Mouse (Mus musculus): ENCODE data around the gene Slc45a1. TPM values are rescaled to one million over a fixed set of nuclear protein-coding genes. Genes with fewer than 3 reads are reported as not detected.
"Not testable (repeated sequence)": the region's sequence is repeated elsewhere in the genome, so short reads cannot be mapped to it uniquely, and the experiment has no call there.

Slc45a1 gene
- total RNA-seq, 1 experiment from 2014 or later = 0.33 TPM

DNA sequence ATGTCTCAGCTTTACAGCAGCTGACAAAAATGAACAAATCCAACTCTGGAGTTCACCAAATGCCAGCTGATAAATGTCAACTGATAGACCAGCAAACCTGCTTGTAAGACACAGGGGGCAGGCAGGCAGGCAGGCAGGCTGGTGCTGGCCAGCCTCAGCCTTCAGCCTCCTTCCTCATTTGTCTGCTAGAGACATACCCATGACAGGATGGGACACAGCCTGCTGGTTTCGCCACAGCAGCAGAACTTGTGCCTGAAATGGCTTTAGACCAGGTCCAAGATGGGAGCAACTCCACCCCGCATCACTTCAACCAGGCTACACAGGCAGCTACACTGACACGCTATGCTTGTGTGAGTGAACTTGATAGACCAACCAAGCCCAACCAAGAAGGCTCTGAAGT, 46.2 kb downstream of the Slc45a1 start:
- no peak for DNase-seq

DNA sequence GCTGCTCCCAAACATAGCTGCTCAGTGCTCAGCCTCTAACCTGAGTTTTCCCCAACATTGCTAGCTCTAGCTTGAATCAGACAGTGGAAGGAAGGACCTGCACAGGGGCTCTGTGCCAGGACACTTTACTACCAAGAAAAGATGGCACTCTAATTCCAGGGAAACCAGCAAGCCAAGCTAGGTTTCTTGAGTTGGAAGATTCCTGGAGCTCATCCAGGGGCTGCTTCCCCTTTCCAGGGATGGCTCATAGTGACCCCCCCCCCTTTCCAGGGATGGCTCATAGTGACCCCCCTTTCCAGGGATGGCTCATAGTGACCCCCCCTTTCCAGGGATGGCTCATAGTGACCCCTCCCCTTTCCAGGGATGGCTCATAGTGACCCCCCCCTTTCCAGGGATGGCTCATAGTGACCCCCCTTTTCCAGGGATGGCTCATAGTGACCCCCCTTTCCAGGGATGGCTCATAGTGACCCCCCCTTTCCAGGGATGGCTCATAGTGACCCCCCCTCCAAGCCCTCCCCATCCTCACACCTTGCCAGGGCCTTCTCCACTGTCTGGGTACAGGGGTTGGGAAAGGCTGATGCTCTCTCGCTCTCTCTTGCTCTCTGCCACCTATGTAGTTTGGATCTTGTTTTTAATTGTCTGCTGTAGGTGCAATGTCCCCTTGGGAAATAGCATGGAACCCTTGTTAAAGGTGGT, 48.5 kb downstream of the Slc45a1 start:
- DNase-seq = peak; percentile 52

DNA sequence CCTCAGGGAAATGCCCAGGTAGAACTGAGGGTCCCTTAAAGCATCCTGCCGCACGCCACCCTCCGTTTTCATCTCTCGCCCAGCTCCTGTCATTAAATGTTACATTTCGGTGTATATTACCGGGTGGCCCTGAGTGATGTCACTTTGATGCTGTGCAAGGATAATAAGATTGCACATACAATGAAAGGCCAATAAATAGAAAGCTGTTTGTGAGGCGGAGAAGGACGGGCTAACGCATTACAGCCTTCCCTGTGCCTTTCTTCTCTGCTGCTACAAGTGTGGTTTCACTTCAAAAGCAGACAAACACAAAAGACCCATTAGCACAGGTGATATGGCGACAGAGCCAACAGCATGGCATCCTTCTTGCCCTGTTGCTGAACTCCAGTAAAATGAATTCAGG, 50.5 kb downstream of the Slc45a1 start:
- DNase-seq = no peak

DNA sequence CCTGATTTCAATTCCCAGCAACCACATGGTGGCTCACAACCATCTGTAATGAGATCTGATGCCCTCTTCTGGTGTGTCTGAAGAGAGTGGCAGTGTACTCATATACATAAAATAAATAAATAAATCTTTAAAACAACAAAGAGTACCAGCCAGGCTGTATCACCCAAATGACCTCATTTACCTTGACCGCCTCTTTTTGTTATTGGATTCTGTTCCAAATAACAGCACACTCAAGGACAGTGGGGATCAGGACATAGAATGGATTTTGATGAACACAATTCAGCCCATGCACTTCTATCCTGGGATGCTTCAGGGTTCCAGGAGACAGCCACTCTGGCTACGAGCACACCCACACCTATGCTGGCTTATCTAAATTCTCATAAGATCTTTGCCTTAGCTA, 51.5 kb downstream of the Slc45a1 start:
- not testable (repeated sequence) for DNase-seq

DNA sequence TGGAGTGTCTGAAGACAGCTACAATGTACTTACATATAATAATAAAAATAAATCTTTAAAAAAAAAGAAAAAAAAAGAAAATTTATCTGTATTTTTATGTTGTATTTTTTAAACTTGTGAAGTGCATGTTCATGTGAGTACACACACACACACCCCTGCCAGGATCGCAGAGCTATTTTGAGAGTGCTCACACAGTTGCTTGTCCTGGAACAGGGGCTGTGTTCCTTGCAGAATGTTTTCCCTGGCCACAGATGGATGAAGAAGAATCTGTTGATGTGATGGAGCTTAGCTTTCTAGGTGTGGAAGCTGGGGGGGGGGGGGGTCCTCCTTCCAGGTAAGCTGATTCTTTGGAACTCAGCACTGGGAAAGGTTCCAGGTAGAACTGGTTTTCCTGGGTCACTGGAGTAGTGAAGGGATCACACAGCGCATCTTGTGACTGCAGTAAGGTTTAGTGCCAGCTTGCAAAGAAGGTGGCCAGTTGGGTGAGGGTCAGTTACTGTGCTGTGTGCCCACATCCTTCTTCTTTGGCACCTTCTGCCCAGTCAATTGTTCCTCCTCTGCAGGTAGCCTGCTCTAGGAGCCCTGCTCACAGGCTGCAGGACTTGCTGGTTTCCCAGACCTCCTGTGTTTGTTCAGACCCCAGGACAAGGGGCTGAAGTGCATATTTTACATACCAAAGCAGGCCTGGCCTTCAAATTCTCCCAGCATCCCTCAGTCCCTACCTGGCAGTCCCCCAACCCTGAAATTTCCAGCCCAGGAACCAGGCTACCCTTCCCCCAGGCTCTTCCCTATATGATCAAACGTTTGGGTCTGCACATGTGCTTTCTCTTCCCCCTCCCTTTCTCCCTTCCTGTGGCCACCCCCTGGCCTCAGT, 52.6 kb downstream of the Slc45a1 start:
- no peak for DNase-seq

DNA sequence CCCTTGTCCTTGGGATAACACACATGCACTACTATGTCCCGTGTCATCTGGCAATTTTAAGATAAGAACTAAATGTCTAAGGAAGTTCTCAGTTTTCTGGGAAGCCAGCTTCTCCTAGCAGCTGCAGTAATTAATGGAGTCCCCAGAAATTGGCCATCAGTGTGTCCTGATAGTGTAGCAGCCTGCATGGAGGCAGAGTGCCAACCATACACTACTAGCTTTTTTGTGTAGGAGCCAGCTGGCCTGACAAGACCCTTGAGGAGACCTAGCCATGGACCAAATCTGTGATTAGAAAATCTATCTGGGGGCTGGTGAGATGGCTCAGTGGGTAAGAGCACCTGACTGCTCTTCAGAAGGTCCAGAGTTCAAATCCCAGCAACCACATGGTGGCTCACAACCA, 53.3 kb downstream of the Slc45a1 start:
- DNase-seq = no peak

DNA sequence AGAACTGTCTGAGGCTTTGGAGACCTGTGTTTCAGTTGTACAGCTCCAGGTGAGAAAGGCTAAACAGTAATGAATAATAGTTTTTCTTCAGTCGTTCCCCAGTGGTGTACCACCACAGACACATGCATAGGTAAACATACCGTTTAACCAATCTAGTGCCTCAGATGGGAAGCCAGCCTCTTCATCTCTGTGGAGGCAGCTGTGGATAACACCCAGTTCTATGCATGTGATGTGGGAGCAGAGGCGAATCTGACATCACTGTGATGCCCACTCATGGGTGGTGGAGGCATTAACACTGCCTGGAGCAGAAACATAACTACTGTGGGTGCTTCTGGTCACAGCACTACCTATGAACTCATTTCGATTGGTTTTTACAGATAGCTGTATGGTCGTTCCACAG, 56.0 kb downstream of the Slc45a1 start:
- no peak for DNase-seq

DNA sequence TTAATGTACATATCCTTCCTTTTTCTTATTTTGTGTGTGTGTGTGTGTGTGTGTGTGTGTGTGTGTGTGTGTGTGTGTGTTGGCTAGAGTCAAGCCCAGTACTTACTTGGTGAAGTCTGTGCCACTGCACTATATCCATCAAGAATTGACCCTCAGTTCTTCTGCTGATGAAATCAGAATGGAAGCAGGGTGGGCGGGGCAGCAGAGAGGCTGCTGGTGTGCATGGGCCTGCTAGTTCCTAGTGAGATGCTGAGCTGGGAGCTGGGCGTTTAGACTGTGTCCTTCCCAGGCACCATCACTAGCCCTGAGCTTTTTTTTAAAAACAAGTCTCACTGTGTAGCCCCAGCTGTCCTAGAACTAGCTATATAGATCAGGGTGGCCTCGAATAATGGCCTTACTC, 56.9 kb downstream of the Slc45a1 start:
- no peak for DNase-seq

DNA sequence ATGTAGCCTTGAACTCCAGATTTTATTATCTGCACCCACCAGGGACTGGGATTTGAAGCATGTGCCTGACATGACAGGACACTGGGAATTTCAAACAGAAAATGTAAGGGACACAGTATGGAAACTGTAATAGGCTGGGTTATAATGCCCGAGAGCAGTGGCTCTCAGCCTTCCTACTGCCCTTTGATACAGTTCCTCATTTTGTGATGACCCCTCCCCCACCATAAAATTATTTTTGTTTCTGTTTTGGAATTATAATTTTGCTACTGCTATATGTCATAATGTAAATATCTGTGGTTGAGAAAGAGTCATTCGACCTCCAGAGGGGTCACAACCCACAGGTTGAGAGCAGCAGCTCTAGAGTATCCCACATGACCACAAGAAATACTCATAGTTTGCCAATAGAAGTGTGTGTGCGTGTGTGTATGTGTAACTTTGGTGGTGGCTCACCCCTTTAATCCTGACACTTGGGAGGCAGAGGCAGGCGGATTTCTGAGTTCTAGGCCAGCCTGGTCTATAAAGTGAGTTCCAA, 57.6 kb downstream of the Slc45a1 start:
- DNase-seq = no peak

DNA sequence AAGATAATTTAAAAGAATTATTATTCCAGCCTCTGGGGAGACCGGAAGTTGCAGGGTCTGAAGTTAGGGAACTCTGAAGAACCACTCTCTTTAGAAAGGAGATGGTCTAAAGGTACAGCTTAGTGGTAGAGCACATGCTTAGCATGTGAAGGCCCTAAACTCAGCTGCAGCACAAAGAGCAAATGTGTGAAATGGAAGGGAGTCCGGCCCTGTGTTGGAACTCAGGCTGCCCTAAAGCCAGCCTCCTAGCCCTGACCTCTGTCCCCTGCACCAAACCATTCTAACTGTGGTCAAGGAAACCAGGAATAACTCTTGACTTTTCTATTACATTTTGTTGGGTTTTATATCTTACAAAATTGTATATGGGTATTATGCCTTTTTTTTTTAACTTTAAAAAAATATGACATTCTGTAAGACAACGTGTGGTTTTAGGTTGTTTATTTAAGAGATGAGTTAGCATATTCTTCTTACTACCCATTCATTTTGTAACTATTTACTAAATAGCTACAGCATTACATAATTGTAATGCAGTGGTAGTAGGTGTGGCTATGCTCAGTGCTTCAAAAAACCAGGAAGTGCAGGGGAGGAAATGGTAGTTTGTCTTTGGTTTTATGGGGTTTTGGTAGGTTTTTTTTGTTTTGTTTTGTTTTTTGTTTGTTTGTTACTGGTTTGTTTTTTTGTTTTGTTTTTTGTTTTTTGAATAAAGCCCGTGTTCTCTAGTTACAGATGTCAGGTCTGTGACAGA, 58.3 kb downstream of the Slc45a1 start:
- DNase-seq = no peak

DNA sequence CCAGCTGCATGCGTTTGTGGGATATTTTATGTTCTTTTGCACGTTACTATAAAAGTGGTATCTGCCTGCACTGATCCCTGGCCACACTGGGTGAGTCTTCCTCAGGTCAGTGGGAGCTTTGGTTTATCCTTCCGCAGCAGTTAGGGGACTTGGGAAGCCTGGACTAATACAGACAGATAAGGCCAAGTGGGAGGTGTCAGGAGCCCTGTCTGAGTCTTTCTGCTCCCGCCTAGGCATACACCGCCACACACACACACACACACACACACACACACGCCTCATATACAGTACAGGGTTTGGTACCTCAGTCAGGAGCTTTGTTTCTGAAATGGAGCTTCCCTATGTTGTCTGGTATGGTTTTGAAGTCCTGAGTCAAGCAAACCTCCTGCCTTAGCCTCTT, 59.9 kb downstream of the Slc45a1 start:
- no peak for DNase-seq

DNA sequence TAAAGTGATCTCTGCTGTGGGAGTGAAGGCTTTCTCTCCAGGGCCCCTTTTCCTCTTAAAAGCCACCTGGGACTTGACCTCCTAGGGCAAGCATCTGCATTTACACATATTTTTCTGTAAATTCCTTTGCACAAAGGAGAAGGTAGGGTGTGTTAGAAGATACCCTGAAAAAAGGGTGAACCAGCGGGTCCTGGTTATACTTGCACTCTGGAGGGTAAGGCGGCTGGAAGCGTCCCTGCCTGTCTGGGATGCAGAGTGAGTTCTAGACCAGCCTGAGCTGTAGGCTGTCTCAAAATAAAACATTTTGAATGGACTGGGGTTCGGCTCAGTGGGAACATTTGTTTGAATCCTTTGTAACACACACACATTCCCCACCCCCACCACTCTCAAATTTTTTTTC, 60.4 kb downstream of the Slc45a1 start:
- DNase-seq = no peak

DNA sequence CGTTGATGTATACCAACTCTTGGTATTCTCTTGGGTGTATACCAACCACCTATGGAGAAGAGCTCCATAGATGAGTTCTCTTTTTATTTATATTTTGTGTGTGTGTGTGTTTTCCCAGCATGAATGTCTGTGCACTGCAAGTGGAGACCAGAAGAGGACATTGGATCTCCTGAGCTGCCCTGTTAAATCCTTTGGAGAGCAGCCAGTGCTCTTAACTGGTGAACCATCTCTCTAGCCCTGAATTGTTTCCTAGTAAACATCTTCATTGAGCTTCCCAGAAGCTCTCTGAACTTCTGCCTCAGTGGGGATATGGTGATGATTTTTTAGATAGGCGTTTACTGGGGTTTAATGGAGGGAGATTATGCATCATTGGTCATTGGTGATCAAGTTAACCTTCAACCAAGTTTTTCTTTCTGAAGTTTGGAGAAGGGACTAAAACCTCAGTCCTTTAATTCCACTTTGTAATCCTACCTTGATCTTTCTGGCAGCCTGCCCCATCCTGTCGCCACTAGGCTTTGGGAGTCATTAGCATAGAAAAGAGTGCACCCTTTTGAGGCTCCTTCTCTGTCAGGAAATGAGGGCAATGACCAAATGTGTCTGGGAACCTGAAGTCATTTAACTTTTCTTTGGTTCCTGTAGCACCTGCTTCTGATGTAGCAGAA, 61.2 kb downstream of the Slc45a1 start:
- peak; percentile 44 for DNase-seq

DNA sequence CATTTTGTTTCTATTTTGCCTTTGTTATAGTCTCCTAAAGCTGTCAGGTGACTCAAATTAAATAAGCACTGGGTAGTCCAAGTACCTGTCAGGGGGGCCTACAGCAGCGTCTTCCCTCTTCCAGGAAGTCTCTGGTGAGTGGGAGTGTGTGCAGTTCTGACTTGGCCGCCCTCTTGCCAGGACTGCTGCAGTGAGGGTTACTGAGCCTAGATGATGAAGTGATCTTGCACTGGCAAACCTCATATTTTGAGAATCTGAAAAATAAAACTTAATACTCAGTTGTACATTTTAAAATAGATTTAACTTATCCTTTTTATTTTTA, 63.7 kb downstream of the Slc45a1 start:
- no peak for DNase-seq

DNA sequence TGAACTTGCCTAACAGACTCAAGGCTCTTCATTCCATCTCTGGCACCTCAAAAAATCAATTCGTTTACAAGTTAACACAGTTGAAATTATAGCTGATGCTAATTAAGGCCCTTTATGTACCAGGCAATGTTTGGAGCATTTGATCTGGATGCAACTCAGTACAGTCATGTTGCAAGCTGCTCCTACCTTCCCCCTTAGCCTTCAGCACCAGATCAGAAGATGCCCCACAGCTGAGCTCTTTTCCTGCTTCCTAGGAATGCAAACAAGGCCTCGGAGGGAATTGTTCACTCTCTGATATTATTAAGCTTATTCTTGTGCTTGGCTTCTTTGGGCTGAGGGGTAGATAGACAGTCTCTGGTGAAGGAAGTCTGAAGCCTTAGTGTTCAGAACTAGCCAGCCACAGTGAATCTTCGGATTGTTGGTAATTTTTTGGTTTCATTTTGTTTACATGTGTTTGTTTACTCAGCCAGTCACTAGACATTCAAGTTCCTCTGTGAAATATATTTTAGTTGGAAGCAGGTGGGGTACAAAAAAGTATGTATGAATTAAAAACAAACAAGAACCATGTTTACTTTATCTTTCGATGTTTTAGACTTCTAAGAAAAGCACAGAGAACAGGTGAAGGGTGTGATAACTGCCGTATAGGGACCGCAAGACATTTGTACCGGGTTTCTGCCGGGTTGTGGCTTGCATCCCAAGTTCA, 64.2 kb downstream of the Slc45a1 start:
- DNase-seq = no peak

DNA sequence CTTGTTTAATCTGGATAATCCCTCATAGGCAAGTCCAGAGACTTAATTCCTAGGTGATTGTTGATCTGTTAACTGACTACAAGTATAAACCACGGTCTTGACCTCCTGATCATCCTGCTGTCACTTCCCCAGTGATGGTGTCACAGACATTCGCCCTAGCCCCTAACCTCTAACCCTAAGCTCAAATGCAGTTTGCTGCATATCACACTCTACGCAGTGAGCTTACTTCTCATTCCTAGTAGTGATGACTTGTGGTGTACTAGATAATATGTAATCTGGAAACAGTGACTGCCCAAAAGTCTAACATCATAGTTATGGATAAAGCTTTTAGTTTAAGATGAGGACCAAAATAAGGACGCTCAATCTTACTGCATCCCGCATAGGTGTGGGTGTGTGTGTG, 65.7 kb downstream of the Slc45a1 start:
- DNase-seq = no peak

DNA sequence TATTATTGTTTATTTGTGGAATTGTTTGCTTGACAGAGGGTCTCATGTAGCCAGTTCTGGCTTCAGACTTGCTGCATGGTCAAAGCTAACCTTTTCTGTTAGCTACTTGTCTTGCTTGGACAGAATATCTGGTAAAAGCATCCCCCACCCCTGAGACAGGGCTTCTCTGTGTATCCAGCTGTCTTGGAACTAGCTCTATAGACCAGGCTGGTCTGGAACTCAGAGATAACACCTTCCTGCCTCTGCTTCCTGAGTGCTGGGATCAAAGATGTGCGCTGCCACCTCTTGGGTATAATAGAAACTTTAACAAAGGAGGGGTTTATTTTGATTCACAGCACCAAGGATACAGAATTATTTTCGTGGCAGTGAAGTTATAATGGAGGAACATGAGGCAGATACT, 66.2 kb downstream of the Slc45a1 start:
- no peak for DNase-seq

DNA sequence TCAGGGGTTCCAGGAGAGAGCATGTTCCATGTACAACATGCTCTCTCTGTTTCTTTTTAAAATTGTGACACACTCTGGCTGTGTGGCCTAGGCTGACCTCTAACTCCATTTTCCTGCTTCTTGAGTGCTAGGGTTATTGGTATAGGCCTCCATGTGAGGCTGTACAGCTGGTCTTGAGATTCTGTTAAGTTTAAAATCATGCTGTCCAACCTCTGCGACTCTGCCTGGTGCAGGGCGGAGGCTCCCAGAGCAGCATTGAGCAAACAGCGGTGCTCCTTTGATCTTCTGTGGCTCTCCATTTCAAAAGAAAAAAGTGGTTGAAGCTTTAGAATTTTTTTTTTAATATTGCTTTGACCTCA, 68.2 kb downstream of the Slc45a1 start:
- DNase-seq = peak; percentile 65

DNA sequence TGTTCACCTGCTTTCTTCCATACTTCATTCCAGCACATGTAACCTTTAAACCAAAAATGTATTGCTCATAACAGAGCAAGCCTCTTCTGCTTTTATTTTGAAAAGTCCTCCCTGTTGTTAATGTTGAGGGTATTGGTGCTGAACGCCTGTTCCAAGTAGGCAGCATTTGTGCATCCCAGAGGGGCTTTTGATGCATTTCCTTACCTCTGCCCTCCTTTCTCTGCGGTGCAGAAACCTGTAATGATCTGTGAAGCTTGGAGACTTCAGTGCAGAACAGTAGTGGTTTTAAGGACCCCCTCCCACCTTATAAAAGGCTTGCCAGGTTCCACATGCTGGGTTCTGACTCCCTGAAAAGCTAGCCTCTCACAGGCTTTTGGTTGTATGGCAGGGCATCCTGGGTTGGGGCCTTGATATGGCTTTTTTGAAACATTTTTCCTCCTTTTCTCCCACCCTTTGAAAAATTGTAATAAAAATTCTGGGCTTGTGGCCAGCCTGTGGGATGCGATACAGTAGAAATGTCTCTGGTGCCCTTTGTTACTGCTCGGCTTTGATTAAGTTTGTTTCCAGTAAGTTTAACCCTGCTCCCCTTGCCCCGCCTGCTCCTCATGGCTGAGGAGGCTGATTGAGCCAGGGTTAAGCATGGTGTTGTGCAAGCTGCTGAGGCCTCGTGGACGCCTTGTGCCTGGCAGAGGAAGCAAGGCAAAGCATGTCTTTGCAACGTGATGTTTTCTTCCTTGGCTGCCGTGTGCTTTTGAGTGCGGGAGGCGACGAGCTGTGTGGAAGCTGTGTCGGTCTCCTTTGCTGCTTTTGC, 68.8 kb downstream of the Slc45a1 start:
- DNase-seq = peak; percentile 91

DNA sequence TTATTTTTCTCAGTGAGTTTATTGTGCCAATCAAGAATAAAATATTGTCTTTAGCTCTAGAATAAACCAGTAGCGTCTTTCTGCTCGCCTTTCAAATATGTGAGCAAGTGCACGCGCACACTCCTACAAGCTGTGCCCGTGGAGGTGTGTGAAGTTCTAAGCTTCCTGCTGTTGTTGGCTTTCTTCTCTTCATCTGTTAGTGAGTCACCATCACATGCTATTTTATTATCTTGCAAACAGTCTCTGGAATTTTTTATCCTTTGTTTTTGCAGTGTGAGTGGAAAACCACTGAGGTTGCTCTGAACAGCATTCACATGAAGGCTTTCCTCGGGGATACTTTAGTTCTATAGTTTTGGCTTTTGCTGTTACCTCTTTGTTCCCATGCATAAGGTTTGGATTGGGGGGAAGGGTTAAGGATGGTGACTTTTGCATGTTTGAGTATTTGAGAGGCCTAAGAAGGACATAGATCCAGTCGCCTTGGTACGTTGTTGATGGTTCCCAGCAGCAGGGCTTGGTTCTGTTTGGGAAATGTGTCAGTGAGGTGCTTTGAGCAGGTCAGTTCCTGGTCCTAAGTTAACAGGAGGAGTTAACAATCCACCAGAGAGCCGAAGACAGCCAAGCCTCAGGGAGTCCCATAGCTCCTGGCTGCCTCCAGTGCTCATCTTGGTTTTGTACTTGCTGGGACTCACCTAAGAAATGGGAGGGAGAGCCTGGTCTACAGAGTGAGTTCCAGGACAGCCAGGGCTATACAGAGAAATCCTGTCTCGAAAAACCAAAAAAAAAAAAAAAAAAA, 69.8 kb downstream of the Slc45a1 start:
- DNase-seq = no peak
